Mouse (Mus musculus): ENCODE data around the gene Celsr1. TPM values are rescaled to one million over a fixed set of nuclear protein-coding genes. Genes with fewer than 3 reads are reported as not detected.

Gene Celsr1
- polyA plus RNA-seq, 1 experiment from 2014 or later = 3.6 TPM

- 89% methylated on average over 10 of the region's 10 CpGs for WGBS
These were observed 17.6 kb upstream of the Celsr1 start for GRCm38 (mm10) chr15:86051152-86051551.

DNA sequence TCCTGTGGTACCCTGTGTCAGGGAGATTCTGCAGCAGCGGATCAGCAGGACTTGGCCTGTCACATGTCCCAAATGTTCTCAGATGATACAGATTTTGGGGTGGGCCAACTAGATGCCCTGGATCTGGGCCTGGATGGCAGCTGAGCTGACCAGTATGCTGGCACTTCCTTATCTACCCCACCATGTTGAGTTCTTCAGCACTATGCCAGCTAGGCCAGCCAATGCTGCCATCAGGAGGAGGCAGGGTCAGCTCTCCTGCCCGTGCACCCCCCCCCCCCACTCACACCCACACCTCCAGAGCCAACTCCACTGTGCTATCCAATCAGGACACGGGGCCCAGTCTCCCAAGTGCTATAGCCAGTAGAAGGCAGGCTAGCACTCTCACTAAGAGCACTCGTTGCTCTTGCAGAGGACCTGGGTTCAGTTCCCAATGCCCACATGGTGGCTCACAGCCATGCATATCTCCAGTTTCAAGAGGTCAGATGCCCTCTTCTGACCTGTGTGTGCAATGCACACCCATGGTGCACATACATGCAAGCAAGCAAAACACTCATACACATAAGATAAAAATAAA, 16.7 kb upstream of the Celsr1 start:
- Histone ChIP-seq H3K36me3 (no peaks in the 10 kb centered on the region), H3K27ac (no peak overlapping the region), H3K9me3 (no peaks in the 10 kb centered on the region), H3K4me3 (no peak overlapping the region), H3K4me1 (no peaks in the 10 kb centered on the region; the same call in 1 of the 2 replicates), H3K27me3 (replicated peaks) (no peaks in the 10 kb centered on the region), H3K4me2 (replicated peaks) (no peak overlapping the region), H3K9ac (no peak overlapping the region)
- ATAC-seq (ENCODE audit: low FRiP score, low read depth) = no peak
- 77% methylated on average over 4 of the region's 4 CpGs for WGBS

More at GRCm38 (mm10) chr15:86051152-86051551, 17.6 kb upstream of the Celsr1 start:
- no peak overlapping the region for H3K27ac ChIP-seq
- no peak overlapping the region for H3K4me2 ChIP-seq (replicated peaks)
- H3K27me3 ChIP-seq (replicated peaks) = no peaks in the 10 kb centered on the region
- no peaks in the 10 kb centered on the region; the same call in 1 of the 2 replicates for H3K4me1 ChIP-seq
- H3K4me3 ChIP-seq = no peak overlapping the region
- ATAC-seq (ENCODE audit: low FRiP score, low read depth) = no peak
- no peaks in the 10 kb centered on the region for H3K36me3 ChIP-seq
- H3K9ac ChIP-seq = no peak overlapping the region
- no peaks in the 10 kb centered on the region for H3K9me3 ChIP-seq

GRCm38 (mm10) chr15:86049510-86049909, 15.9 kb upstream of the Celsr1 start:
- H3K27me3 ChIP-seq (replicated peaks) = no peaks in the 10 kb centered on the region
- no peak overlapping the region for H3K4me2 ChIP-seq (replicated peaks)
- H3K4me3 ChIP-seq = no peak overlapping the region
- no peaks in the 10 kb centered on the region; the same call in 1 of the 2 replicates for H3K4me1 ChIP-seq
- no peak overlapping the region for H3K9ac ChIP-seq
- WGBS = 91% methylated on average over 3 of the region's 3 CpGs
- no peak overlapping the region for H3K27ac ChIP-seq
- no peaks in the 10 kb centered on the region for H3K36me3 ChIP-seq
- ATAC-seq (ENCODE audit: low FRiP score, low read depth) = no peak
- H3K9me3 ChIP-seq = no peaks in the 10 kb centered on the region

DNA sequence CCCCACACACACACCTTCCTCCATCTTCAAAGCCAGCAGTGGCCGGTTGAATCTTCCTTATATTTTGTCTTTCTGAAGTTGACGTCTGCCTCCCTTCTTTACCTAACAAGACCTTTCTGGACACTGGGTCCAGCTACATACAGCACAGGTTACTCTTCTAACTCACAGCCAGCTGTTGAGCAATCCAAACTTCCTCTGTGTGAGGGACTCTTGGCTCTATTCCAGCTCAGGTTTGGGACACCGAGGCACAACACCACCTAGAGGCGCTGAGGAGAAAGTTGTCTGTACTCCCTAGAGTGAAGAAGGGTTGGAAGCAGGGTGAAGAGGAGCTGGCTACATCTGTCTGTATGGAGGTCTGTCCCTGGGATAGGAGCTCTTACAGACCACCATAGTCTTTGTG, 8.8 kb upstream of the Celsr1 start:
- H3K4me1 ChIP-seq = no peaks in the 10 kb centered on the region
- no peaks in the 10 kb centered on the region for H3K36me3 ChIP-seq
- no peak for ATAC-seq (ENCODE audit: low FRiP score, low read depth)
- WGBS = 49% methylated on average over 4 of the region's 4 CpGs
- no peak overlapping the region for H3K4me2 ChIP-seq (replicated peaks)
- no peaks in the 10 kb centered on the region for H3K27me3 ChIP-seq (replicated peaks)
- H3K27ac ChIP-seq = no peak overlapping the region
- H3K9ac ChIP-seq = no peak overlapping the region
- H3K4me3 ChIP-seq = no peak overlapping the region
- H3K9me3 ChIP-seq = no peaks in the 10 kb centered on the region

- no peak overlapping the region for H3K4me2 ChIP-seq (replicated peaks)
- H3K4me3 ChIP-seq = no peak overlapping the region
- no peaks in the 10 kb centered on the region for H3K4me1 ChIP-seq
- ATAC-seq (ENCODE audit: low FRiP score, low read depth) = no peak
- H3K27me3 ChIP-seq (replicated peaks) = no peaks in the 10 kb centered on the region
- H3K9me3 ChIP-seq = no peaks in the 10 kb centered on the region
- no peaks in the 10 kb centered on the region for H3K36me3 ChIP-seq
- no peak overlapping the region for H3K27ac ChIP-seq
- no peak overlapping the region for H3K9ac ChIP-seq
- 90% methylated on average over 5 of the region's 5 CpGs for WGBS
These were observed 7.8 kb upstream of the Celsr1 start for GRCm38 (mm10) chr15:86041421-86041820.

GRCm38 (mm10) chr15:86038802-86039201, 5.2 kb upstream of the Celsr1 start:
- Histone ChIP-seq H3K36me3 (no peaks in the 10 kb centered on the region), H3K4me1 (peaks cover 14% of the 10 kb centered on the region), H3K9me3 (no peaks in the 10 kb centered on the region), H3K27ac (no peak overlapping the region), H3K4me2 (replicated peaks) (0 out of 2 replicates have a peak overlapping the region, but pooled peaks have one; percentile 5), H3K4me3 (no peak overlapping the region), H3K27me3 (replicated peaks) (peaks cover 17% of the 10 kb centered on the region), H3K9ac (no peak overlapping the region)
- ATAC-seq (ENCODE audit: low FRiP score, low read depth) = peak; percentile 55
- 0% methylated on average over 2 of the region's 2 CpGs for WGBS

DNA sequence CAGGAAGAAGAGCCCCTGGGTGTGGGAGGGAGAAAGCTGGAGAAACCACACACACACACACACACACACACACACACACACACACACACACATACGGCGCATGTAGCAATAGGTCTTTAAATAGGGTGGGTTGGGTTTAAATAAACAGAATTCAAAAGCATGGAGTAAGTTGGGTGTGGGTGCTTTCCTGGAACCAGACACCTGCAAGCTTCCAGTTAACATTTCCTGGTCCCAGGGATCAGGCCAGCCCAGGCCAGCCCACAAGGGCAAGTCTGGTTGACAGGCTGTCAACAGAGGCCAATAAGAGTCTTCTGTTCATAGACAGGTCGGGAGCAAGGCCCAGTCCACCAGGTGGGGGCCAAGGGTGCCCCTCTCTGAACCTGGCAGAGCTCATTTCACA, 2.3 kb upstream of the Celsr1 start:
- no peak overlapping the region for H3K4me3 ChIP-seq
- peaks cover 14% of the 10 kb centered on the region for H3K36me3 ChIP-seq
- WGBS = 63% methylated on average over 3 of the region's 3 CpGs
- H3K4me2 ChIP-seq (replicated peaks) = no peak overlapping the region
- H3K9ac ChIP-seq = no peak overlapping the region
- ATAC-seq (ENCODE audit: low FRiP score, low read depth) = no peak
- peaks cover 7% of the 10 kb centered on the region for H3K9me3 ChIP-seq
- no peak overlapping the region for H3K27ac ChIP-seq
- H3K27me3 ChIP-seq (replicated peaks) = peaks cover 33% of the 10 kb centered on the region
- peaks cover 32% of the 10 kb centered on the region for H3K4me1 ChIP-seq

- Histone ChIP-seq H3K4me3 (no peak overlapping the region), H3K36me3 (peaks cover 24% of the 10 kb centered on the region), H3K27me3 (replicated peaks) (peaks cover 33% of the 10 kb centered on the region), H3K9ac (no peak overlapping the region), H3K4me2 (replicated peaks) (peak overlapping the region; percentile 90), H3K4me1 (peaks cover 34% of the 10 kb centered on the region), H3K9me3 (peaks cover 17% of the 10 kb centered on the region), H3K27ac (no peak overlapping the region)
- WGBS = 3% methylated on average over 12 of the region's 12 CpGs
- ATAC-seq (ENCODE audit: low FRiP score, low read depth) = no peak
These were observed 1.3 kb upstream of the Celsr1 start for GRCm38 (mm10) chr15:86034781-86035360.

DNA sequence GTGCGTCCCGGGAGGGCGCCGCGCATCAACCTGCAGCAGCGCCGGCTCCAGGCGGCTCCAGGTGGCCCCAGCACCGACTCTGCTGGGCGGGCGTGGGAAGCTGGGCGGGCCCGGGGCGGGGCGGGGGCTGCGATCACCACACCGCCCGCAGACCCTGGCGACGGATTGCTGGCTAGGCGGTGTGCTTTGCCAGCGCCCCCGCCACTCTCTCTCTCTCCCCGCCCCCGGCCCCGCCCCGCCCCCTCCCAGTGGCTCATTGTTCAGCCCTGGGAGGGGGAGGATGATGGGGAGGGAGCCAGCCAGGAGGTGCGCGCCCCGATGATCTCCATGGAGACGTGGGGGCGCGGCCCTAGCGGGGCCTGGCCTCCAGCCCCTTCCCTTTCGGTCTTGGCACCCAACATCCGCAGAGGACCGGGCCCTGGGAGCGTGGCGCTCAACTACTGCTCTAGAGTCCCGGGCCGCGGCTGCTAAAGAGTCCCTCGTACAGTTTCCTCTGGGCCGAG, 495 bp upstream of the Celsr1 start:
- peak overlapping the region; percentile 90 for H3K4me2 ChIP-seq (replicated peaks)
- H3K9me3 ChIP-seq = peaks cover 17% of the 10 kb centered on the region
- under 1% methylated on average over 42 of the region's 44 CpGs for WGBS
- peak overlapping the region; percentile 70; the same call in 1 of the 2 replicates for H3K9ac ChIP-seq
- H3K27me3 ChIP-seq (replicated peaks) = peaks cover 33% of the 10 kb centered on the region
- ATAC-seq (ENCODE audit: low FRiP score, low read depth) = peak; percentile 78
- H3K4me1 ChIP-seq = peaks cover 42% of the 10 kb centered on the region
- H3K36me3 ChIP-seq = peaks cover 27% of the 10 kb centered on the region
- H3K4me3 ChIP-seq = peak overlapping the region; percentile 64
- 0 out of 2 replicates have a peak overlapping the region, but pooled peaks have one; percentile 15 for H3K27ac ChIP-seq

DNA sequence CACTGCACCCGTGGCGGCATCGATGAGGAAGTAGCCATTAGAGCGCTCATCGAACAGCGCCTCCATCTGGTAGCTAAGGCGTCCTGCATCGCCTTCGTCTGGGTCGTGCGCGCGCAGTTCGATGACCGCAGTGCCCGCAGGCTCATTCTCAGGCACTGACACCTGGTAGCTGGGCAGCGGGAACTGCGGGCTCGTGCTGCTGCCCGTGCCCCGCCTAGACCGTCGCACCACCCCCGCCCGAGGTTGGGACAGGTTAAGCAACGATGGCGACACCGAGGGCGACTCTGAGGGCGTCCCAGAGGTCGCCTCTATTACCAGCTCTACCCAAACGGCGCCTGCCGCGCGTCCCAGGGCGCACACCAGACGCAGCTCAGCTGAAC, 776 bp downstream of the Celsr1 start:
- Histone ChIP-seq H3K9ac (peak overlapping the region; percentile 70), H3K4me1 (peaks cover 54% of the 10 kb centered on the region), H3K9me3 (peaks cover 17% of the 10 kb centered on the region), H3K4me2 (replicated peaks) (peak overlapping the region; percentile 90), H3K4me3 (peak overlapping the region; percentile 64), H3K27ac (no peak overlapping the region), H3K27me3 (replicated peaks) (peaks cover 33% of the 10 kb centered on the region), H3K36me3 (peaks cover 27% of the 10 kb centered on the region)
- WGBS = under 1% methylated on average over 38 of the region's 38 CpGs
- no peak for ATAC-seq (ENCODE audit: low FRiP score, low read depth)

- Histone ChIP-seq H3K9me3 (peaks cover 17% of the 10 kb centered on the region), H3K27ac (no peak overlapping the region), H3K27me3 (replicated peaks) (peaks cover 28% of the 10 kb centered on the region), H3K4me2 (replicated peaks) (peak overlapping the region; percentile 49), H3K36me3 (peaks cover 27% of the 10 kb centered on the region), H3K9ac (no peak overlapping the region), H3K4me1 (peaks cover 53% of the 10 kb centered on the region), H3K4me3 (no peak overlapping the region)
- 70% methylated on average over 14 of the region's 14 CpGs for WGBS
- ATAC-seq (ENCODE audit: low FRiP score, low read depth) = no peak
These were observed 3.6 kb downstream of the Celsr1 start for GRCm38 (mm10) chr15:86029981-86030380.

DNA sequence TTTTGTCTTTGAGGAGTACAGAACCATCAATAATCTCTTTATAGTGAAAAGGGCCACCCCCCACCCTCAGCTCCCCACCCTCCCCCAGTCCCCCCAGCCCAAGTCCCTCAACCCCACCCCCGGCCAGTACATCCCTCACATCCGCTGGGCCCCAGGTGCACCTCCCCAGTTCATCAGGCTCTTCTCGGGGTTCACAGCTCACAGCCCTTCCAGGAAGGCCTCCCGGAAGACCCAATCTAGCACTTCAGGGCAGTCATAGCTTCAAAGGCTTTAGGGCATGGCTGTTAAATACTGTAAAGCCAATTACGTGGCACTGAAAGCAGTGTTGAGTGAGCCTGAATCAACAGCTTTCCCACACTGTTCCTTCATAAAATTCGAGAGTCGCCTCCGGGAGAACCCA, 5.7 kb downstream of the Celsr1 start:
- H3K4me2 ChIP-seq (replicated peaks) = peak overlapping the region; percentile 49
- ATAC-seq (ENCODE audit: low FRiP score, low read depth) = no peak
- H3K27me3 ChIP-seq (replicated peaks) = peaks cover 7% of the 10 kb centered on the region
- H3K27ac ChIP-seq = no peak overlapping the region
- H3K9ac ChIP-seq = no peak overlapping the region
- WGBS = 30% methylated on average over 8 of the region's 8 CpGs
- peaks cover 17% of the 10 kb centered on the region for H3K9me3 ChIP-seq
- peaks cover 27% of the 10 kb centered on the region for H3K36me3 ChIP-seq
- H3K4me3 ChIP-seq = no peak overlapping the region
- peaks cover 32% of the 10 kb centered on the region for H3K4me1 ChIP-seq
